Mouse (Mus musculus) ovary, adult 18-20 months (tissue): ENCODE results near the gene Npy.

ENCODE experiments used
- DNase-seq: peaks from one replicate; pipeline ENCODE4 v3.0.0; 2022; ENCODE audit warnings: low spot score, mixed read lengths

Npy gene

DNA sequence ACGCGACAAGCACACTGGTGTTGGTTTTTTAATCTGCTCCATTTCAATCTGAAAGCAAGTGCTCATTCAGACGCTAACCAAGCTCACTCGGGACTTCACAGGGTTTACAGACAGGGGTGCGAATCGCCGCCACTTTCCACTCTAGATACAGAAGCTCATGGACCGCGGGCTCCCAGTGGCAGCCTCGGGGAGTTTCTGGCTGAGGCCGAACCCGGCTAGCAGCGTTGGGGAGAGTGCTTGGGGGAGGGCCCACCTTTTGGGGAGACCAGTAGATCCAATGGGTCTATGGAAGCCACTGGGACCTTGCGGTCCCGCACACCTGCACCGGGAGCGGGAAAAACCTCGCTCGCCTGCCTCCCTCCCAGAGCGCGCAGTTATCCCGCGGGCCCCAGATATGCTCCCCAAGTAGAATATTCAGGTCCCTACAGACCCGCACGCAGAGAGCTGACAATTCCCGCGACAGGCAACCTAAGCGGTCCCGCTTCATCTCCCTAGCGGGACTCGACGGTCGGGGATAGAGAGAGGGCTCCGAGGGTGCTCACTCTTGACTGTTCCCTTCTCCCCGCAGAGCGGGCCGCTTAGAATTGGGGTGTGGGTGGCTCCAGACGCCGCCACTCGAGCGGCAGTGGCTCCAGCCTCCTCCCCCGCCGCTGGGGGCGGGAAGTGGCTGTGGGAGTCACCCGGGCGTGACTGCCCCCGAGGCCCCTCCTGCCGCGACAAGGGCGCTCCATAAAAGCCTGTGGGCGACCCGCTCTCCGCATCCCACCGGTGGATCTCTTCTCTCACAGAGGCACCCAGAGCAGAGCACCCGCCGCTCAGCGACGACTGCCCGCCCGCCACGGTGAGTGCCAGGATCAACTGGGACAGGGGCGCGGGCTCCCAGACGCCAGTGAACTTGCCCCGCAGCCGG is at the start of gene Npy:
Npy (plus strand) TSS at position 750 of the 910 bp plus-strand sequence.
- no peak for DNase-seq

DNA sequence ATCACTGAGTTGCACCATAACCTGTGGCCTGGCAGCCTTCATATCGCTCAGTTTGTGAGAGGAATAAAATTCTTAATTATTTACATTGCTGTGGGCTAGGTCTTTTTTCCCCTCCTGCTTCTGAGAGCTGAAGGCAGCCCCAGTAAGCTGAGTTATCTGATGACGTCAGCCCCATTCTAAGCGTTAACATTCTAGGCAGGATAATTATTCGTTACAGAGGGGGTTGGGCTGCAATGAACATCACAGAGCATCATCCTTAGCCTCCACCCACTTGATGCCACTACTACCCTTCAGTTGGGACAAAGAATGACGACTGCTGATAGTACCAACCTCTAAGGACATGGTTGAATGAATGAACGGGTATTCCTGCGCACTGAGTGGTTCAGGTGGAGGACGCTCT is 47.5 kb upstream of the Npy start:
- no peak for DNase-seq

- no peak for DNase-seq
These were observed 44.4 kb upstream of the Npy start for GRCm38 (mm10) chr6:49778109-49778508.

DNA sequence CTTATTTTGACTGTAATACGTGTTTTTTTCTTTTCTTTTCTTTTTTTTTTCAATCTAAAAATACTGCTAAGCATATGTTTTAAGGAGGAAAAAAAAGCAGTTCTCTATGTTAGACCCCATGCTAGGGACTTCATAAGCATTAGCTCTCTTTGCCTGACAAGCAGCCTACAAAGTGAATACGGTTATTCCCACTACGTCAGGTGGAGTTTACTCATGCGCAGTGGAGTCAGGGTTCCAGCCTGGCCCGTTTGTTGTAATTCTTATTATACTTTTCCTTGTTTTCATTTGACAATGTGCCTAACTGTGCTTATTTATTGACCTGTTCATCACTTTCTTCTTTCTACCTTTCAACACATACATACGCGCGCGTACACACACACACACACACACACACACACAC is 43.8 kb upstream of the Npy start:
- DNase-seq = no peak

DNA sequence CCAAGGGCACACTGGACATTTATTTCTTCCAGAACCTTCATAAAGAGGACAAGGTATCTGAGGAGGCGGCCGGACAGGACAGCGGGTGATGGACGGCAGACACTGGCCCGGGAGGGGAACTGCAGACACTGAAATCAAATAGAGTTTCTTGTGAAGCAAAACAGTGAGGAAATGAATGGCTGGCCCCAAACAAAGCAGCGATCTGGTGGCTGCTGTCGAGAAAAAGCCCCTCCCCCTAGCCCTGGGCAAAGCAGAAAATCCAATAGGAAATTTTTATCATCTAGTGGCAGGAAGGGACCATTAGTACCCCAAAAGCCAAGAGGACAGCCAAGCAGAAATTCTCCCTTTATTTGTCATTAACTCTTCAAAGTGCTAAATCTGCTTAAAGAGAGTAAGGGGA is 42.9 kb upstream of the Npy start:
- no peak for DNase-seq

- no peak for DNase-seq
These were observed 41.6 kb upstream of the Npy start for GRCm38 (mm10) chr6:49780846-49781400.

DNA sequence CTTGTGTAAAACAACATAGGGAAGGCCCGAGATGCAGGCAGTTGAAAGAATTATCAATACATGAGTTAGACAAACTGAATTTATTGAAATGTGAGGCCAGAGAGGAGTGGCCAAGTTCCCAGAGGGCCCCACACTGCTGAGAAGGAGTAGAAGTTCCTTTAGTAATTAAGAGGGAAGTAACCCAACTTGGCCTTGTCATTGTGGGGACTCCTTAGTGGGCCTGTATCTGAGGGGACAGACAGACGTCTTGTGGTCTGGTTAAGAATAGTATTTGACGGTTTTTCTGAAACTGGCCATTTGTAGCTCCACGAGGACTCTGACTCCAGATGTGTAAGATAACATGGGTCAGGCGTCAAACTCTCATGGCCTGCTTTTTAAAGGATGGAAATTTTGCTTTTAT is 40.7 kb upstream of the Npy start:
- DNase-seq = no peak

GRCm38 (mm10) chr6:49782679-49783078 is 39.8 kb upstream of the Npy start:
- DNase-seq = peak; percentile 13

DNA sequence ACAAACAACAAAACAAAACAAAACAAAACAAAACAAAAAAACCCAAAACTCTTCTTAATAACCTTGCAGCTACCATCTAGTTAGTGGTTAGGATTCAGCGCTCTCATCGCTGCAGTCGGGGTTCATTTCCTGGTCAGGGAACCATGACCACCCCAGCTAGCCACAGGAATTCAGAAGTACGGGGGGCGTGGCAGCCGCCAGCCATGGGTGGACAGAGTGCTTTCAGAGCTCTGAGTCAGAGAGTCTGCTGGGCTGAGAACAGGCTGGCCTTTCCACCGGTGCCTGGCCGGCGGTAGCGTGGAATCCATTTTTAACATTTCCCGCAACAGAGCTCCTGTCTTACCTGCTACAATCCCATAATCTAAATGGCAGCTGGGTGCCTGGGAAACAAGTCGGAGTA is 30.0 kb upstream of the Npy start:
- no peak for DNase-seq

GRCm38 (mm10) chr6:49804105-49804504 is 18.4 kb upstream of the Npy start:
- DNase-seq = no peak

GRCm38 (mm10) chr6:49808076-49808475 is 14.4 kb upstream of the Npy start:
- no peak for DNase-seq

DNA sequence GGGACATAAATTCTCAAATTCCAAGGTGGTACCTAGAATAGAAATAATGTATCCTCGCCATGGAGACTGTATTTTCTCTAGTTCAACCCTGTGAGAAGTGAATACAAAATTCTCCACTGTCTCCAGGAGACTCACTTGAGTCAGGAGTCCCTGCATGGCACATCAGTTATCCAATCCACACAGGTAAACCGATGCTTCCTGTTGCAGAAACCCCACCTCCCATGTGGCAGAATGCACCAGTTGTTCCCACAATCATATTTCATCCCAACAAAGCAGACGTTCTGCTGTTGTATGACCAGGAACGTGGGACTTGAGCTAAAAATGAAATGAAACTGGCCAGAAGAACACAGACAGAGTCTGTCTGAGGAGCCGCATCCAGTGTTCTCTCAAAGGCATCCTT is 5.3 kb upstream of the Npy start:
- DNase-seq = no peak

GRCm38 (mm10) chr6:49817625-49818024 is 4.9 kb upstream of the Npy start:
- no peak for DNase-seq

DNA sequence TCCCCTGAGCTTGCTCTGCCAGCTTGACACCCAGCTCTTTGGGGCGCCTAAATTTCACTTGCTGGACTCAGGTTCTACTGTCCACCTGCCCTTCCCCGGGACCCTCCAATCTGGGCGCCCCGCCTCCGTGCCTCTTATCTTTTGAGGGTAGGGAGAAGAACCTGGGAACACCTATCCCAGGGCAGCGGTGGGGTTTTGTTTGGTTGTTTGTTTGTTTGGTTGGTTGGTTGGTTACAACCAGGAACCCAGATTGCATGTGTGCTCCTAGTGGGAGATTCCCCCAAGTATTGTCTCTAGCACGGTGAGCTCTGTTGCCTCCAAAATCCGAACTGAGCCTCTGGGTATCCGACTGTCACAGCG is 341 bp downstream of the Npy start:
- DNase-seq = no peak

DNA sequence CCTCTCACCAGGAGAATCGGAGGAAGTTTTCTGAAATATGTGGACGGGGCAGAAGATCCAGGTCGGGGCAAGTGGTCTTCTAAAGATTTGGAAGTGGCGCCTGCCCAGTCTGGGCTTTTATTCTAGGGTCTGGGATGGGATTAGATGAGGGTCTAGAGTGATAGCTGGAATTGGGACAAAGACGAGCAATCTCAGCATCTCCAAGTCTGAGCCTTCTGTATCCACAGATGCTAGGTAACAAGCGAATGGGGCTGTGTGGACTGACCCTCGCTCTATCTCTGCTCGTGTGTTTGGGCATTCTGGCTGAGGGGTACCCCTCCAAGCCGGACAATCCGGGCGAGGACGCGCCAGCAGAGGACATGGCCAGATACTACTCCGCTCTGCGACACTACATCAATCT is 861 bp downstream of the Npy start:
- DNase-seq = no peak

DNA sequence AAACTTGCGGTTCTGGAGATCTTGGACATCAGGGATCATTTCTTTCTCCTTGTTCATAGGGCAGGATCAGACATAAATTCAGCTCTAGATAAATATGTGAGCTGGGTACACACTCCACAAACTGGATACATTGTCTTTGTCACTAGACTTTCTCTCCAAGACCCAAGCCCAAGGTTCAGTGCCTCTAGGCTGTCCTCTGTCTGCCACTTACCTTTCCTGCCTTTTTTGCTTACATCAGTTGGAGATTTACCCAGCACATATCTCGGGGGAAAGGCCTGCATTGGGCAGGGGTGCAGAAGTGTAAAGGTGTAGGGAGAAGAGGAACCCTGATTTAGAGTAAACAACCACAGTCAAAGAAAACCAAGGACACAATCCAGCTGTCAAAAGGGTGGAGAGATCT is 1.3 kb downstream of the Npy start:
- no peak for DNase-seq

- no peak for DNase-seq
These were observed 9.1 kb downstream of the Npy start for GRCm38 (mm10) chr6:49831579-49831978.

- DNase-seq = no peak
These were observed 34.3 kb downstream of the Npy start for GRCm38 (mm10) chr6:49856830-49857229.

- DNase-seq = no peak
These were observed 45.1 kb downstream of the Npy start for GRCm38 (mm10) chr6:49867571-49867970.

- DNase-seq = no peak
These were observed 48.6 kb downstream of the Npy start for GRCm38 (mm10) chr6:49871071-49871470.

DNA sequence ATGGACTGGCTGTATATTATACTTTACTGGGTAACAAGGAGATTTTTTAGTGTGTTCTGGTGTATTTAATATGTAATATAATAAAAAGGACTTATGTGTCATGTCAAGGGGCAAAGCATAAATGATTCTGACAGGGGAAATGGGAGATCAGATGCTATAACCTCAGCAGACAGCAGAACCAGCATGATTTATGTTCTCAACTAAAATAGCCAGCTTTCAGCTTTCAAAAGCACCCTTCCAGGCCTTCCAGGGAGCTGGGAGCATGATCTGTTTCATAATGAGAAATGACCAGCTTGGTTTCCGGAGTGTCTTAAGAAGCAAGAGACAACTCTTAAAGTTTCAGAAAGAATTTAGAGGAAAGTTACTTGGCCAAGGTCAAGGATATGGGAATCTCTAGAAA is 51.0 kb downstream of the Npy start:
- DNase-seq = no peak

GRCm38 (mm10) chr6:49875160-49875559 is 52.6 kb downstream of the Npy start:
- DNase-seq = no peak

- no peak for DNase-seq
These were observed 53.3 kb downstream of the Npy start for GRCm38 (mm10) chr6:49875791-49876190.
